Mouse (Mus musculus) natural killer cell, adult 2 months (primary cell): ENCODE data around the gene Pbrm1.

Experiments
- DNase-seq, 2 experiments: peaks; one replicate each; pipeline ENCODE4 v3.0.0; 2022; ENCODE audit warnings: low spot score in 2 of 2

Gene Pbrm1

GRCm38 (mm10) chr14:31166827-31167226 lies 147.9 kb downstream of the Pbrm1 start:
- DNase-seq, result no peak

DNA sequence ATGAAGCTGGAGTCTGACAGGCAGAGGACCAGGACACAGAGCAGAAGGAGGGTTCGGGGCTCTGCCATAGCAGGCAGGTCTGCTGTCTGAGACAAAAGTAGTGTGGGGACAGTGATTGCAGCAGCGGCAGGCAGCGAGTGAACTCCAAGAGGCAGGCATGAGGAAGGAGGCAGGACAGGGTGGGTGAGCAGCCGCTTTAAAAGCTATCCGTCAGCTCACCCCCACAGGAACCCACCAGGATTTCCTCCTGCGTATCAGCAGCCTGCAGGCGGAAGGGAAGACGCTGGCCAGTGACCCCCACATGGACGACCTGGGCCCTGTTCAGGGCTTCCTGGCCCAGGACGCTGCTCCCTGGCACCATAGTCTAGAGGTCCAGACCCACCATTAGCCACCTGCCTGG lies 149.5 kb downstream of the Pbrm1 start, which contains the start of gene Stab1:
TSS of gene Stab1 (minus strand) at position 217 of the 400 bp plus-strand sequence.
- DNase-seq, result no peak

- no peak for DNase-seq
Measured at GRCm38 (mm10) chr14:31169508-31169907, 150.6 kb downstream of the Pbrm1 start.

DNA sequence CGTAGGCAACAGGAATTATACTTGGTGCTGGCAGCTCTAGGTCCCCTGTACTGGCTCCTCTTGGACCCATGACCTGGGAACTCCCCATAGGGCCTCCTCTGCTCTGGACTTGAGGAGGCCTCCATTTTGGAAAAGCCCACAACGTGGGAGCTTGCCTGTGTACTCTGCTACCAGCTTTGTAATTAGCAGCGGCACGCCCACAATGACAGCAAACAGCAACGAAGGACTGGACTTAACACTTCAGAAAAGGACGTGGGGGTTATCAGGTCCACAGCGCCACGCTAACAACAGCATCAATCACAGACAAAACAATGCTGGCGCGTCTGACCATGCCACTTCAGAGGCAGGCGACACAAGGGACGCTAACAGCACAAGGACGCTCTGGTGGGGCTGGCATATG lies 152.0 kb downstream of the Pbrm1 start:
- no peak for DNase-seq
